In the genomic region with DNA sequence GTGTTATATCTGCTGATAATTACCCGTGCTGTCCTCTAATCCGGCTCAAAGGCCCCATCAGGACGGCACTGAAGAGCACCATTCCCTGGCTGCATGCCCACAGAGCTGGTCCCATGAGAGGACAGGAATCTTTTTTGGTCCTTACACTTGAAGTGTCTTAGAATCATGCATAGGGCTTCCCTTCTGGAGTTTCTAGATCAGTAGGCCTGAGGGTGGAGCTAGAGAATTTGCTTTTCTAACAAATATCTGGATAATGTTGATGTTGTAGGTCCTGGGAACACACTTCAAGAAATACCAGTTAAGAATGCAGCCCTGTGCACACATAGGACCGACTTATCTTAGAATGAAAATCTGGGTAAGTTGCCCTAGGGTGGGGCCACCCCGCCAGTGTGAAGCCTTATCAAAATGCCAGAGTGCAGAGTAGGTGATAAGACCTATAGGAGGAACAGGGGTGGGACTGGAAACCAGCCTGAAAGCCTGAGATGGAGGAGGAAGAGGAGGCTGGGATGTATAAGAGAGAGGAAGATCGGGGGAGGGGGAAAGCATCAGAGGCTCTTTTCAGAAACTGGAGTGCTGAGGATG, we compare ENCODE assay signal across 11 mouse cellular contexts.
DNase-seq lines count a peak whose midpoint lies in the region; ATAC-seq and TF ChIP-seq lines count a peak whose summit lies in the region.
"Had no signal": no experiment of that assay in that cellular context is flagged by ENCODE, and none has a peak within 500 bp of the region (broad histone marks: within the 10 kb centered on the region; RNA-seq: fewer than 3 reads in every experiment).

No protein-coding gene starts in this region.

- no peak for TF ChIP-seq POLR2A in brain, embryonic 14.5 days (IDR thresholded peaks at IDR 0.05; ENCODE audit: borderline replicate concordance, extremely low read depth, insufficient read depth, insufficient read length, poor library complexity, severe bottlenecking)

- no peaks in the 10 kb centered on the region for H3K4me1 ChIP-seq in kidney, postnatal 0 days (replicated peaks; ENCODE audit: insufficient read depth, low read length)
- H3K4me1 ChIP-seq in intestine, embryonic 16.5 days (ENCODE audit: control insufficient read depth, insufficient read depth, low read length) = peaks cover 13% of the 10 kb centered on the region

- H3K4me3 ChIP-seq in kidney, postnatal 0 days (replicated peaks; ENCODE audit: low read depth, low read length) = no peak overlapping the region
- no peak overlapping the region for H3K4me3 ChIP-seq in intestine, embryonic 16.5 days (ENCODE audit: low read length)
- H3K4me3 ChIP-seq: neural tube, embryonic 12.5 days had no signal

- no peak overlapping the region for H3K4me2 ChIP-seq in kidney, postnatal 0 days (ENCODE audit: low read length)
- H3K4me2 ChIP-seq in intestine, embryonic 16.5 days (ENCODE audit: low read depth, low read length) = no peak overlapping the region
- H3K4me2 ChIP-seq: neural tube, embryonic 12.5 days had no signal

- 64% methylated on average over 6 of the region's 6 CpGs for WGBS in kidney, postnatal 0 days
- WGBS in intestine, embryonic 16.5 days = 45% methylated on average over 6 of the region's 6 CpGs

- H3K9ac ChIP-seq in kidney, postnatal 0 days (ENCODE audit: low read depth, low read length) = no peak overlapping the region
- H3K9ac ChIP-seq in intestine, embryonic 16.5 days (ENCODE audit: low read depth, low read length) = no peak overlapping the region
- H3K9ac ChIP-seq: neural tube, embryonic 12.5 days had no signal

- intact Hi-C loops in left cerebral cortex, postnatal 14 days (cut with DNase I) = no loop called here

- peak; percentile 21 for DNase-seq in kidney, postnatal 0 days (ENCODE audit: low spot score)
- DNase-seq in kidney, adult 18-20 months = no peak
- DNase-seq in brain, embryonic 14.5 days (ENCODE audit: low read depth) = peak; percentile 4
- peak; percentile 33 for DNase-seq in lung, postnatal 36 days
- no peak for DNase-seq in kidney, postnatal 4 days
- no peak for DNase-seq in left cerebral cortex, postnatal 14 days (ENCODE audit: low spot score in 2 of 2)
- DNase-seq: cerebellum, adult 8-10 months; right cerebral cortex, postnatal 14 days had no signal

- TF ChIP-seq CTCF in kidney, postnatal 0 days (IDR thresholded peaks at IDR 0.05; ENCODE audit: low read depth) = peak; percentile 28; the same call in 1 of the 2 replicates
- TF ChIP-seq CTCF in brain, embryonic 14.5 days (IDR thresholded peaks at IDR 0.05; ENCODE audit: borderline replicate concordance, extremely low read depth, insufficient read depth, insufficient read length) = no peak

- no peak for ATAC-seq in kidney, postnatal 0 days (replicated peaks; ENCODE audit: low FRiP score, low read depth)
- ATAC-seq in intestine, embryonic 16.5 days = peak; percentile 91
- no peak for ATAC-seq in monocyte, adult 5-6 weeks (replicated peaks; ENCODE audit: insufficient number of reproducible peaks, low FRiP score, low TSS enrichment, poor library complexity, severe bottlenecking)

- no peak overlapping the region for H3K27ac ChIP-seq in kidney, postnatal 0 days
- no peak overlapping the region for H3K27ac ChIP-seq in intestine, embryonic 16.5 days (ENCODE audit: low read length)
- H3K27ac ChIP-seq: neural tube, embryonic 12.5 days had no signal

- no peaks in the 10 kb centered on the region for H3K36me3 ChIP-seq in kidney, postnatal 0 days (ENCODE audit: insufficient read depth, low read length)
- H3K36me3 ChIP-seq in intestine, embryonic 16.5 days (ENCODE audit: control insufficient read depth, insufficient read depth, low read length) = no peaks in the 10 kb centered on the region
- H3K36me3 ChIP-seq: neural tube, embryonic 12.5 days had no signal

- no peaks in the 10 kb centered on the region for H3K27me3 ChIP-seq in kidney, postnatal 0 days (ENCODE audit: insufficient read depth, low read length)
- no peaks in the 10 kb centered on the region for H3K27me3 ChIP-seq in intestine, embryonic 16.5 days (replicated peaks; ENCODE audit: control insufficient read depth, insufficient read depth, low read length)
- H3K27me3 ChIP-seq: neural tube, embryonic 12.5 days had no signal

- H3K9me3 ChIP-seq in kidney, postnatal 0 days (replicated peaks; ENCODE audit: low read length) = no peaks in the 10 kb centered on the region
- no peaks in the 10 kb centered on the region for H3K9me3 ChIP-seq in intestine, embryonic 16.5 days (ENCODE audit: control insufficient read depth, low read length)
- H3K9me3 ChIP-seq: neural tube, embryonic 12.5 days had no signal

Comparison
In these comparisons a context has a peak if more than half of its experiments do, and no peak if none do; other contexts are left out.
1. DNase-seq: peak in kidney, postnatal 0 days (single experiment), brain, embryonic 14.5 days (single experiment) and lung, postnatal 36 days (single experiment); none in kidney, adult 18-20 months (single experiment), kidney, postnatal 4 days (0 of 2) and left cerebral cortex, postnatal 14 days (0 of 2).